Mouse (Mus musculus): ENCODE results near the gene Mup13.
"Not testable (repeated sequence)": the region's sequence is repeated elsewhere in the genome, so short reads cannot be mapped to it uniquely, and the experiment has no call there.

Gene Mup13

DNA sequence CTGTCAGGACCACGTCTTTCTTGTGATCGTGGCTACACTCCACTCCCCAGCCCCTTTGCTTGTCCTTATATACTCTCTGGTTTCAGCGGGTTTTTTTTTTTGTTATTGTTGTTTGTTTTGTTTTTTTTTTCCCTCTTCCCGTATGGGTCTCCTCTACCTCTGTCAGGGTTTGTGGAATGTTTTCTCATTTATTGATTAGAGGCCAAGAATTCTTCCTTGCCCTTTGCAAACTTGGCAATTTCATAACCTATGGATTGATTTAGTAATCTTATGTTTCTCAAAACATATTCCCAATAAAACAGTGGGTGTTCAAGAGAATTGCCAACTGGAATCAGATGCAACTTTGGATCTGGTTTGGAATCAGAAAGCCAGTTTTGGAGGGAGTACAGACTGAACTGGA is at the start of gene Mup13:
Mup13 (minus strand) TSS at position 101 of the 400 bp plus-strand sequence.
- in situ Hi-C loops (cut with MboI, MseI) = not testable (repeated sequence)

Measured in T-helper 1 cell (primary cell).